Mouse (Mus musculus) intestine, embryonic 16.5 days (tissue): ENCODE measurements at regions not wholly inside any gene's neighbourhood (a gene's known extent, or its start where the extent isn't known, plus 50 kb on each side); places are given as distances from the start of the nearest gene placed in this dataset.

Source experiments
- ATAC-seq: fragments of 200-750 bp; cut with Nextera tagmentation; 2 replicates; pipeline ENCODE4 v1.8.0; 2017; ENCODE audit warnings: moderate TSS enrichment, moderate library complexity
- H3K27ac ChIP-seq: fragments of 300-500 bp; sonication (generic); 2 replicates; pipeline ENCODE4 v1.5.1; 2014; ENCODE audit warnings: mild to moderate bottlenecking, low read length
- H3K27me3 ChIP-seq: fragments of 300-500 bp; sonication (generic); replicated peaks from 2 replicates; pipeline ENCODE4 v1.6.1; 2014; ENCODE audit warnings: low read length, control low read depth, mixed read lengths; ENCODE audit not compliant: control insufficient read depth, insufficient read depth
- H3K36me3 ChIP-seq: fragments of 300-500 bp; sonication (generic); 2 replicates; pipeline ENCODE4 v1.6.1; 2014; ENCODE audit warnings: low read length, control low read depth; ENCODE audit not compliant: control insufficient read depth, insufficient read depth
- H3K4me1 ChIP-seq: fragments of 300-500 bp; sonication (generic); 2 replicates; pipeline ENCODE4 v1.6.1; 2014; ENCODE audit warnings: low read length, control low read depth, mixed read lengths; ENCODE audit not compliant: control insufficient read depth, insufficient read depth
- H3K4me2 ChIP-seq: fragments of 300-500 bp; sonication (generic); 2 replicates; pipeline ENCODE4 v1.6.1; 2014; ENCODE audit warnings: low read depth, low read length, control low read depth
- H3K4me3 ChIP-seq: fragments of 300-500 bp; sonication (generic); 2 replicates; pipeline ENCODE4 v1.5.1; 2014; ENCODE audit warnings: mild to moderate bottlenecking, low read length
- H3K9ac ChIP-seq: fragments of 300-500 bp; sonication (generic); 2 replicates; pipeline ENCODE4 v1.6.1; 2014; ENCODE audit warnings: low read depth, low read length
- H3K9me3 ChIP-seq: fragments of 300-500 bp; sonication (generic); 2 replicates; pipeline ENCODE4 v1.6.1; 2016; ENCODE audit warnings: low read length, control low read depth; ENCODE audit not compliant: control insufficient read depth
- whole genome bisulfite sequencing: fragments of 180-500 bp; shearing (Covaris S2); extraction: QIAGEN DNeasy Blood & Tissue Kit; methylation state at CpG from one replicate; pipeline ENCODE4 v1.1.7; 2014; 5-methylcytosine and 5-hydroxymethylcytosine counted together

DNA sequence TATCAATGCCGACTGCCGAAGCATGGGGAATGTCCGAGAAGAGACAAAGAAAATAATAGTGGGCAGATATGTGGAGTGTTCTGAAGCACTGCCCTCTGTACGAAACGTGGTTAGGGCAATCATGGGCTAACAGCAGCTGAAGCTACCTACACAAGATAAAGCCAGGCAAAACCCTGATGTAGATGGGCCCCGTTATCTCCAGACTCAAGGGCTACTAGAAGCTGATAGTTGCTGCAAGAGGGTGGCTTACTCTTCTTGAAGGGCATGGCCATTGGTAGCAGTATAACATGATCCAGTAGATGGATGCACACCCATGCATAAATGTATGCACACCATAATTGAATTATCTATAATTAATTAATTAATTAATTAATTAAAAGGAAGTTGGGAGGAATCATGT, 2251.6 kb upstream of the Gm7489 start:
- Histone ChIP-seq H3K4me1 (no peaks in the 10 kb centered on the region), H3K36me3 (no peaks in the 10 kb centered on the region), H3K9ac (no peak overlapping the region), H3K27me3 (no peaks in the 10 kb centered on the region), H3K4me3 (no peak overlapping the region), H3K27ac (no peak overlapping the region), H3K4me2 (no peak overlapping the region), H3K9me3 (no peaks in the 10 kb centered on the region)
- WGBS: 92% methylated on average over 6 of the region's 6 CpGs
- ATAC-seq: no peak

DNA sequence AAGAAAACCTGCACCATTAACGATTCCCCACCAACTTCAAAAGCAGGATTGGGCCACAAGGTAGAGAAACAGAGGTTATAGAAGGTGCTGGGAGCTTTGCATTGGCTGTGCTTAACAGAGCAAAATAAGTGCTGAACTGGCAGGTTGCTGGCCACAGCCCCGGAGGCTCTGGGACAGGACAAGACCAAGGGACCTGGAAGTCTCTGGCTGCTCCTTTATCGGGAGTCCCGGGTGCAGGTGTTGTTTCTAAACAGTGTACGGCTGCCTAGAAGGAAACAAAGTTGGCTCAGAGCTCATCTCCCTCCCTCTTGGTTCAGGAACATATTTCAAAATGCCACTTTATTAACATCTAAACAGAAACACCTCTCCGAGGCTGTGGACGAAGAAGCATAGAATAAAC, 2250.0 kb upstream of the Gm7489 start:
- Histone ChIP-seq H3K4me3 (no peak overlapping the region), H3K9me3 (no peaks in the 10 kb centered on the region), H3K4me1 (no peaks in the 10 kb centered on the region), H3K36me3 (no peaks in the 10 kb centered on the region), H3K4me2 (no peak overlapping the region), H3K27me3 (no peaks in the 10 kb centered on the region), H3K9ac (no peak overlapping the region), H3K27ac (no peak overlapping the region)
- ATAC-seq: no peak
- 43% methylated on average over 7 of the region's 7 CpGs for WGBS

DNA sequence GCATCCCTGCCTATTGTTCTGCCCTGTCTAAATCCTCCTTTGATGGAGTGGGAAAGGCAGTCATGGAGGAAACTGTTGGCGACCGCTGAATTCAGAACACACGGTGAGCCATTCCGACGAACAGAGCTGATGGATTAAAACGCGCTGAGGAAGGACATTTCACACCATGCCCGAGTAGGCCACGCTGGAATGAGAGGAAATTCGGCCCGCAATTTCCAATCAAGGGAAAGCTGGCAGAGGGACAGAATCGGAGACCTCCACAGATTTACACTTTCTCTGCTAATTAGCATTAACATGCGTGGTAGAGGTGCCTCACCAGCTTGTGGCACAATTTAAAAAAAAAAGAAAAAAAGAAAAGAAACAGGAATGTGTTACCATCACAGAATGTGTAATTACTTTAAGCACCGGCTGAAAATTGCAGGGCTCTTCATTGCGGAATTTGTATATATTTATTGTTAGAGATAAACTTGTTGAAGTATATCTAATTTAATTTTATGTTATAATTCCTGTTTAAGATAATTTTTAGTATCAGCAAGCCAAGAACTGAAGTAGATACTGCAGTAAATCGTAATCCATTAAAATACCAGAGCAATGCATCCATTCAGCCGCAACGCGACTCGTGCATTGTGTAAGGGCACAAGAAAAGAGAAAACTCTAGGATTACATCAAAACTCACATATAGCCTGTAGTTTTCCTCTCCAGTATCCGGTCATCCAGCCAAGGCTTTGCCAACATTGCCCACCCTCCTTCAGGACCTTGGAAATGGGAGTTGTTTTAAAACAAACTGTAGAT, 2249.4 kb upstream of the Gm7489 start:
- Histone ChIP-seq H3K4me1 (no peaks in the 10 kb centered on the region), H3K9ac (no peak overlapping the region), H3K27ac (no peak overlapping the region), H3K36me3 (no peaks in the 10 kb centered on the region), H3K9me3 (no peaks in the 10 kb centered on the region), H3K4me3 (no peak overlapping the region), H3K27me3 (no peaks in the 10 kb centered on the region), H3K4me2 (no peak overlapping the region)
- WGBS: 46% methylated on average over 21 of the region's 21 CpGs
- ATAC-seq: no peak

DNA sequence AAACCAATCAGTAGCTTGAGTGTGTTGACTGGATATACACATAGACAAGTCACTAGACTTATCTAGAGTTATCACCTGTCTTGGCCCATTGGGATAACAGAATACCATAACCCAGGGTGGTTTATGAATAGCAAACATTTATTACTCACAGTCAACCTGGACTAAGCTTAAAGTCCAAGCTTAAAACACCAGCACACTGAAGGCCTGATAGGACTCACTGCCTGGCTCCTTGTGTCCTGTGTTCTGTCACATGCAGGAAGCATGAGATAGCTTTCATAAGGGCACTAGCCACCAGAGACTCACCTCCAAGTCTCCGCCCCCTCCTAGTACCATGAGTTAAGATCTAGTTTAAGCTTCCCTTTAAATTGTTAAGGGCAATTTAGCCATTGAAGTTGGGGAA, 2247.1 kb upstream of the Gm7489 start:
- Histone ChIP-seq H3K4me3 (no peak overlapping the region), H3K4me2 (no peak overlapping the region), H3K4me1 (no peaks in the 10 kb centered on the region), H3K36me3 (no peaks in the 10 kb centered on the region), H3K9ac (no peak overlapping the region), H3K27ac (no peak overlapping the region), H3K9me3 (no peaks in the 10 kb centered on the region), H3K27me3 (no peaks in the 10 kb centered on the region)
- peak; percentile 64 for ATAC-seq
- 87% methylated on average over 1 of the region's 1 CpGs for WGBS

DNA sequence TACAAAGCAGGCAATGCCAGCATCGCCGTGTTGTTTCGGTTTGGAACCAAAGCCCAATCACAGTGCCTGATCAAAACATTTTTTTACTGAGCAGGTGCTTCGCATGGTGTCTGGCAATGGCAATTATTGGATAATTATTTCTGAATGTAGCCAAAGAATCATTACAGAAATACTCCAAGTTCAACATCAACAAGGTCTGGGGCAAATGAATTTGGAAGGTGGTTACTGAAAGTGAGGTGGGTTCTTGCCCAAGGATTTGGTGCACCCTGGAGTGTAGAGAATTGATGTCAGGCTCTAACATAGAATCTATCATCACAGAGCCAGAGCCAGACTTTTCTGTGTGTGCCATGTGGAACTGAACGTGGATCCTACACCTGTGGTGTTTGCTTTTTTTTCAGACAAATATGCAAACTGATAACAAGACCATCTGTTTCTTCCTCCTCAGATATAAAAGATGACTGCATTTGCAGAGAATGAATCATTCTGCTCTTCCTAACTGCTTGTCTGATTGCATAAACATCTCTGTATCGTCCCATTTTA, 2240.9 kb upstream of the Gm7489 start:
- Histone ChIP-seq H3K27me3 (no peaks in the 10 kb centered on the region), H3K4me2 (no peak overlapping the region), H3K4me3 (no peak overlapping the region), H3K27ac (no peak overlapping the region), H3K4me1 (no peaks in the 10 kb centered on the region; the same call in 1 of the 2 replicates), H3K9ac (no peak overlapping the region), H3K36me3 (no peaks in the 10 kb centered on the region), H3K9me3 (no peaks in the 10 kb centered on the region)
- ATAC-seq: no peak
- 74% methylated on average over 6 of the region's 6 CpGs for WGBS

DNA sequence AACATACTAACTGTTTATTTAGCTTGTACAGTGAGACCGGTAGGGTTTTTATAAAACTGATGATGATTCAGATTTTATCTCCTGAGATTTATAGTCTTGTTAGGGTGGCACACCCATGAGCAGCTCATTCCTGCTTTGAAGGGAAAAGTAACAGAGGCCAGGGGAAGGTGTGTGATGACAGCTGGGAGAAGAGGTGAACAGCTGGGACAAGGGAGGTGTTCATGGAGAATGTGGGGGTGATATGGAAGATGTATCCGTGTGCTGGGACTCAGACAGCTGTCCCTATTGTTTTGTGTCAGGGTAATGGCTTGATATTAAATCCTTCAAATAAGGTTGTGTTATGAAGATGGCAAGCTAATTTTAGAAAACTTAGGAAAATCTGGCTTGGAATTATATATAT, 2238.4 kb upstream of the Gm7489 start:
- no peak for ATAC-seq
- H3K9ac ChIP-seq: no peak overlapping the region
- no peaks in the 10 kb centered on the region for H3K27me3 ChIP-seq
- no peak overlapping the region for H3K27ac ChIP-seq
- H3K36me3 ChIP-seq: no peaks in the 10 kb centered on the region
- 47% methylated on average over 2 of the region's 2 CpGs for WGBS
- H3K4me3 ChIP-seq: no peak overlapping the region
- H3K4me2 ChIP-seq: no peak overlapping the region
- H3K9me3 ChIP-seq: no peaks in the 10 kb centered on the region
- no peaks in the 10 kb centered on the region; the same call in 1 of the 2 replicates for H3K4me1 ChIP-seq

DNA sequence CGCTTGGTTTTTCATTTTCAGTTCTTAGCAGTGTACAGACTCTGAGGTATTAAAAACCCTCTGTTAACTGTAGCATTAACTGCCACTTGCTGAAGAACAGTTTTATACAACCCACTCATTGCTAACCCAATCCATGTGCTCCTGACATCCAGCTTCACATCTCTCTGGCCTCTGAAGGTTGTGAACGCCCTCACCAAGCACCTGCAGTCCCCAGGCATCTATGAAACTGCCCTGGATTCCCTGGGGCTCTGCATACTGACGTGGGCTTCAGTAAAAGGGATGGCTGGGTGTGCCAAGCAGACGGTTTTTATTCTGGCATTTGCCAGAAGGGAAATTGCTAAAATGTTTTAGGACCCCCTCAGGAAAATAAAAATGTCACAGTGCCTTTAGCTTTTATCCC, 2232.2 kb upstream of the Gm7489 start:
- H3K27me3 ChIP-seq: no peaks in the 10 kb centered on the region
- no peaks in the 10 kb centered on the region; the same call in 1 of the 2 replicates for H3K9me3 ChIP-seq
- H3K9ac ChIP-seq: no peak overlapping the region
- no peak overlapping the region for H3K4me3 ChIP-seq
- no peak overlapping the region for H3K27ac ChIP-seq
- H3K4me1 ChIP-seq: no peaks in the 10 kb centered on the region
- H3K4me2 ChIP-seq: no peak overlapping the region
- ATAC-seq: no peak
- H3K36me3 ChIP-seq: no peaks in the 10 kb centered on the region
- WGBS: 55% methylated on average over 4 of the region's 4 CpGs

DNA sequence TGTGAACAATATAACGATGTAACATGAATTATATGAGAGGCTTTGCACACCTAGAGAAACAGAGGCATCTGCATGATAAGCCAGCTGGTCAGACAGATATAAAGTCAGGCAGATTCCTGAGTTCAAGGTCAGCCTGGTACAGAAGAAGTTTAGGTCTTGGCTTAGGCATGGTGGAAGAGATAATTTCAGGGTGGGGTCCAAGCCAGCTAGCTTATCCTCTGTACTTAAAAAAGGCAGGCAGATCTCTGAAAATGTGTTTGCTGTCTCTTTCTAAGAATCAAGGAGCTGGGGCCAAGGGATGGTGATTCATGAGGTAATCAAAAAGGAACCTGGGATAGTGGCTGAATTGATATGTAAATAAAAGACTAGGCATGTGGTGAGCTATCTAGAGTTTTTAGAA, 2227.1 kb upstream of the Gm7489 start:
- H3K9me3 ChIP-seq: no peaks in the 10 kb centered on the region; the same call in 1 of the 2 replicates
- H3K4me1 ChIP-seq: no peaks in the 10 kb centered on the region
- WGBS: 88% methylated on average over 1 of the region's 1 CpGs
- H3K27ac ChIP-seq: no peak overlapping the region
- no peak overlapping the region for H3K9ac ChIP-seq
- H3K27me3 ChIP-seq: no peaks in the 10 kb centered on the region
- no peaks in the 10 kb centered on the region for H3K36me3 ChIP-seq
- H3K4me3 ChIP-seq: no peak overlapping the region
- H3K4me2 ChIP-seq: no peak overlapping the region
- no peak for ATAC-seq

DNA sequence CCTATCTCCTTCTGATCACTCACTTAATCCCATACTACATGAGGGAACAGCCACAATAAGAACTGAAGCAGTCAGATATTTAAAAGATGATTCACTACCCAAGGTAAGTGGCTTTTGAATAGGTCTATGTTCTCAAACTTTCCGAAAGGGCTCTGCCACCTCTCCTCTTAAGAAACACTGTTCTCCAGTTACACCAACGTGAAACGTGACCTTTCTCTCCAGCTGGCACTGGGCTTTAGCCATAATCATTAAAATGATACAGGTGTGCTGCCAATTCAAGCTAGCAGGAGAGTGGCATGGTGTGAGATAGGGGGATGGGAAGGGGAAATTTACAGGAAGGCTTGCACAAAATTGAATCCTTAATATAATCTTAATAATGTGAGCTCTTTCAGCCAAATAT, 2216.4 kb upstream of the Gm7489 start:
- H3K27me3 ChIP-seq: no peaks in the 10 kb centered on the region
- H3K4me1 ChIP-seq: 0 out of 2 replicates have a peak, but pooled peaks cover 2% of the 10 kb centered on the region
- no peak overlapping the region for H3K4me3 ChIP-seq
- no peak overlapping the region for H3K9ac ChIP-seq
- H3K27ac ChIP-seq: no peak overlapping the region
- 65% methylated on average over 3 of the region's 3 CpGs for WGBS
- no peaks in the 10 kb centered on the region for H3K9me3 ChIP-seq
- no peaks in the 10 kb centered on the region for H3K36me3 ChIP-seq
- no peak overlapping the region for H3K4me2 ChIP-seq
- ATAC-seq: no peak
